Mouse (Mus musculus): ENCODE data around the gene Zfyve19. TPM values are rescaled to one million over a fixed set of nuclear protein-coding genes. Genes with fewer than 3 reads are reported as not detected.

The Zfyve19 gene
- polyA plus RNA-seq, 1 experiment from 2014 or later, result 30.4 TPM

- no peak overlapping the region for H3K4me3 ChIP-seq (ENCODE audit: low read depth, low read length)
- H3K27ac ChIP-seq (ENCODE audit: low read depth, low read length), result no peak overlapping the region
- no peak overlapping the region for H3K4me2 ChIP-seq
- no peaks in the 10 kb centered on the region for H3K27me3 ChIP-seq (ENCODE audit: control insufficient read depth, insufficient read depth, low read length)
- WGBS (ENCODE audit: insufficient replicate concordance), result 83% methylated on average over 7 of the region's 7 CpGs
- H3K36me3 ChIP-seq (ENCODE audit: control insufficient read depth, insufficient read depth, low read length), result peaks cover 3% of the 10 kb centered on the region; the same call in 1 of the 2 replicates
- no peaks in the 10 kb centered on the region for H3K4me1 ChIP-seq (ENCODE audit: control insufficient read depth, insufficient read depth, low read length)
- H3K9ac ChIP-seq (ENCODE audit: low read depth, low read length), result no peak overlapping the region
- H3K9me3 ChIP-seq (replicated peaks; ENCODE audit: control insufficient read depth, low read length), result no peaks in the 10 kb centered on the region
- no peak for ATAC-seq (replicated peaks; ENCODE audit: insufficient number of reproducible peaks, low FRiP score, low TSS enrichment)
Observed at GRCm38 (mm10) chr2:119182914-119183313, 25.5 kb upstream of the Zfyve19 start.

GRCm38 (mm10) chr2:119189029-119189710 is 19.2 kb upstream of the Zfyve19 start:
- peak; percentile 61; the same call in 1 of the 2 replicates for ATAC-seq (replicated peaks; ENCODE audit: insufficient number of reproducible peaks, low FRiP score, low TSS enrichment)
- WGBS (ENCODE audit: insufficient replicate concordance), result 6% methylated on average over 15 of the region's 15 CpGs

GRCm38 (mm10) chr2:119190969-119191368 is 17.4 kb upstream of the Zfyve19 start:
- H3K36me3 ChIP-seq (ENCODE audit: control insufficient read depth, insufficient read depth, low read length), result no peaks in the 10 kb centered on the region
- no peak overlapping the region for H3K4me3 ChIP-seq (ENCODE audit: low read depth, low read length)
- no peak overlapping the region for H3K4me2 ChIP-seq
- H3K9ac ChIP-seq (ENCODE audit: low read depth, low read length), result no peak overlapping the region
- WGBS (ENCODE audit: insufficient replicate concordance), result 79% methylated on average over 5 of the region's 5 CpGs
- H3K9me3 ChIP-seq (replicated peaks; ENCODE audit: control insufficient read depth, low read length), result no peaks in the 10 kb centered on the region
- H3K27me3 ChIP-seq (ENCODE audit: control insufficient read depth, insufficient read depth, low read length), result no peaks in the 10 kb centered on the region
- ATAC-seq (replicated peaks; ENCODE audit: insufficient number of reproducible peaks, low FRiP score, low TSS enrichment), result no peak
- no peaks in the 10 kb centered on the region for H3K4me1 ChIP-seq (ENCODE audit: control insufficient read depth, insufficient read depth, low read length)
- H3K27ac ChIP-seq (ENCODE audit: low read depth, low read length), result no peak overlapping the region

More at GRCm38 (mm10) chr2:119189029-119189710, 19.2 kb upstream of the Zfyve19 start:
- Histone ChIP-seq H3K9ac (ENCODE audit: low read depth, low read length) (no peak overlapping the region), H3K36me3 (ENCODE audit: control insufficient read depth, insufficient read depth, low read length) (0 out of 2 replicates have a peak, but pooled peaks cover 3% of the 10 kb centered on the region), H3K4me2 (peak overlapping the region; percentile 85), H3K27ac (ENCODE audit: low read depth, low read length) (no peak overlapping the region), H3K4me1 (ENCODE audit: control insufficient read depth, insufficient read depth, low read length) (no peaks in the 10 kb centered on the region), H3K4me3 (ENCODE audit: low read depth, low read length) (peak overlapping the region; percentile 25), H3K9me3 (replicated peaks; ENCODE audit: control insufficient read depth, low read length) (no peaks in the 10 kb centered on the region), H3K27me3 (ENCODE audit: control insufficient read depth, insufficient read depth, low read length) (no peaks in the 10 kb centered on the region)

- no peak overlapping the region for H3K27ac ChIP-seq (ENCODE audit: low read depth, low read length)
- 84% methylated on average over 5 of the region's 5 CpGs for whole genome bisulfite sequencing (ENCODE audit: insufficient replicate concordance)
- H3K4me3 ChIP-seq (ENCODE audit: low read depth, low read length), result no peak overlapping the region
- no peaks in the 10 kb centered on the region for H3K36me3 ChIP-seq (ENCODE audit: control insufficient read depth, insufficient read depth, low read length)
- no peaks in the 10 kb centered on the region for H3K9me3 ChIP-seq (replicated peaks; ENCODE audit: control insufficient read depth, low read length)
- no peaks in the 10 kb centered on the region for H3K27me3 ChIP-seq (ENCODE audit: control insufficient read depth, insufficient read depth, low read length)
- peaks cover 8% of the 10 kb centered on the region; the same call in 1 of the 2 replicates for H3K4me1 ChIP-seq (ENCODE audit: control insufficient read depth, insufficient read depth, low read length)
- H3K4me2 ChIP-seq, result no peak overlapping the region
- ATAC-seq (replicated peaks; ENCODE audit: insufficient number of reproducible peaks, low FRiP score, low TSS enrichment), result no peak
- no peak overlapping the region for H3K9ac ChIP-seq (ENCODE audit: low read depth, low read length)
Observed at GRCm38 (mm10) chr2:119194140-119194539, 14.3 kb upstream of the Zfyve19 start.

DNA sequence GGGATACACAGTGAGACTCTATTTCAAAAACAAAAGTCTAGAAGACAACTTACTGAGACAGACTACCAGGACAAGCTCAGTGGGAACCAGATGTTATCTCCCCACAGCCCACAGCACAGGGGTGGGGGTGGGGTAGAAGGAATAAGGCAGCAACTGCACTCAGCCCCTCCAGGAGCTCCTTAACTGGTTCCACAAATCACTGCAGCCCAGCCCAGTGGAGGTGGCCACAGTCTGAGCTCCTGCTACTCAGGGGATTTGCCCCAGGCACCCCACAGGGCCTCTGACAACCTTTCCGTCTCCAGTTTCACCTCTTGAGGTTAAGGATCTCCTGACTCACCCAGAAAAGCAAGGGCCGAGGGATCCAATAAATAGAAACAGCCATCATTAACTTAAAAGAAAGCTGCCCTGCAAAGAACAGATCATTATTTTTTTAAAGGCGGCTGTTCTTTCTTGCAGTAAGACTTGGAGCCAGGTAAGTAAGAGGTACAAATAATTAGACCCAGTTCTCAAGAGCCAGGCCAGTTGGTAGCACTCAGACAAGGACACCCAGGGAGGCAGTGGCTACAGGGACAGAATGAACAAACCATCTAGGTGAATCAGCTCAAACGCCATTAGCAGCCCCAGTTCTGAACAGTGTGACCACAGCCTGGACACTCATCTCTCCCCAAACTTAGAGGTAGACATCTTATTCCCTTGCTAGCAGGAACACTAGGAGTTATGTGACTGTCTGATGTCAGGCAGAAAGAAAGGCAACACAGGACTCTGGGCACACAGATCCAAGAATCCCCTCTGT is 11.9 kb upstream of the Zfyve19 start:
- no peak overlapping the region for H3K27ac ChIP-seq (ENCODE audit: low read depth, low read length)
- ATAC-seq (replicated peaks; ENCODE audit: insufficient number of reproducible peaks, low FRiP score, low TSS enrichment), result no peak
- no peak overlapping the region for H3K9ac ChIP-seq (ENCODE audit: low read depth, low read length)
- H3K4me1 ChIP-seq (ENCODE audit: control insufficient read depth, insufficient read depth, low read length), result peaks cover 8% of the 10 kb centered on the region; the same call in 1 of the 2 replicates
- H3K4me3 ChIP-seq (ENCODE audit: low read depth, low read length), result no peak overlapping the region
- WGBS (ENCODE audit: insufficient replicate concordance), result 23% methylated on average over 4 of the region's 4 CpGs
- no peaks in the 10 kb centered on the region for H3K27me3 ChIP-seq (ENCODE audit: control insufficient read depth, insufficient read depth, low read length)
- no peaks in the 10 kb centered on the region for H3K36me3 ChIP-seq (ENCODE audit: control insufficient read depth, insufficient read depth, low read length)
- H3K4me2 ChIP-seq, result no peak overlapping the region
- no peaks in the 10 kb centered on the region for H3K9me3 ChIP-seq (replicated peaks; ENCODE audit: control insufficient read depth, low read length)

DNA sequence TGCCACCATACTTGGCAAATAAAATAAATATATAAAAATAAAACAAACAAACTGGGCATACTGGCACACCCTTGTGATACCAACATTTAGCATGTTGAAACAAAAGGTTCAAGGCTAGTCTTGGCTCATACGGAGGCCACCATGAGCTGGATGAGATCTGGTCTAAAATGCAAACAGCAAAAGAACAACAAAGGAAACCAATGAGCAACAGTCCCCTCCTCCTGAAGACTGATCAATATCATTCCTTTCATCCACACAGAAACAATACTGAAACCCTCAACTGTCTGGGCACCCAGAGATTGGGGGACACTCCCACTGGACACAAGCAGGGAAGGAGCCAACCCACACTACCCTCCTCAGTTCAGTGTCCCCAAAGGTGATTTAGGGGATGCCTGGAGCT is 10.9 kb upstream of the Zfyve19 start:
- ATAC-seq (replicated peaks; ENCODE audit: insufficient number of reproducible peaks, low FRiP score, low TSS enrichment), result no peak
- no peaks in the 10 kb centered on the region for H3K9me3 ChIP-seq (replicated peaks; ENCODE audit: control insufficient read depth, low read length)
- H3K27ac ChIP-seq (ENCODE audit: low read depth, low read length), result no peak overlapping the region
- H3K27me3 ChIP-seq (ENCODE audit: control insufficient read depth, insufficient read depth, low read length), result no peaks in the 10 kb centered on the region
- H3K9ac ChIP-seq (ENCODE audit: low read depth, low read length), result no peak overlapping the region
- WGBS (ENCODE audit: insufficient replicate concordance), result 61% methylated on average over 1 of the region's 1 CpGs
- H3K4me3 ChIP-seq (ENCODE audit: low read depth, low read length), result no peak overlapping the region
- H3K4me1 ChIP-seq (ENCODE audit: control insufficient read depth, insufficient read depth, low read length), result peaks cover 8% of the 10 kb centered on the region; the same call in 1 of the 2 replicates
- H3K36me3 ChIP-seq (ENCODE audit: control insufficient read depth, insufficient read depth, low read length), result no peaks in the 10 kb centered on the region
- H3K4me2 ChIP-seq, result no peak overlapping the region

- no peaks in the 10 kb centered on the region for H3K36me3 ChIP-seq (ENCODE audit: control insufficient read depth, insufficient read depth, low read length)
- ATAC-seq (replicated peaks; ENCODE audit: insufficient number of reproducible peaks, low FRiP score, low TSS enrichment), result no peak
- H3K4me2 ChIP-seq, result no peak overlapping the region
- H3K27me3 ChIP-seq (ENCODE audit: control insufficient read depth, insufficient read depth, low read length), result no peaks in the 10 kb centered on the region
- no peak overlapping the region for H3K9ac ChIP-seq (ENCODE audit: low read depth, low read length)
- H3K27ac ChIP-seq (ENCODE audit: low read depth, low read length), result no peak overlapping the region
- 21% methylated on average over 1 of the region's 1 CpGs for WGBS (ENCODE audit: insufficient replicate concordance)
- H3K4me3 ChIP-seq (ENCODE audit: low read depth, low read length), result no peak overlapping the region
- H3K4me1 ChIP-seq (ENCODE audit: control insufficient read depth, insufficient read depth, low read length), result peaks cover 13% of the 10 kb centered on the region
- no peaks in the 10 kb centered on the region for H3K9me3 ChIP-seq (replicated peaks; ENCODE audit: control insufficient read depth, low read length)
Observed at GRCm38 (mm10) chr2:119198049-119198448, 10.4 kb upstream of the Zfyve19 start.

DNA sequence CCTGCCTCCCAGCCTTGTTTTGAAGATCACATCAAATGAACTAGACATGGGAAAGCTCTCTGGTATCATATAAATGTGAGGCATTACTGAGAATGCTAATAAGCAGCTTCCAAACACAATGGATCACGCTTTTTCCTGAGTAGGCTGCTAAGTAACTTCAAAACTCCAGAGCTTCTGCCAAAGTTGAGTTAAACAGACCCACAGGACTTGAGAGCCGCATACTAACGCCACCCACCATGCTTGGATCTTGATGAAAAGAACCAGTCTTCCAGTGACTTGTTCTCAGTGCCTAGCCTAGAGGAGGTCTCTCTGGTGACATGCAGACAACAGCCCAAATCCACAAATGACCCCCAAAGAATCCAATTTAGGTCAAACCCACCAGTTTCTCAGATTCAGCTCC is 9.5 kb upstream of the Zfyve19 start:
- H3K4me1 ChIP-seq (ENCODE audit: control insufficient read depth, insufficient read depth, low read length), result peaks cover 14% of the 10 kb centered on the region
- ATAC-seq (replicated peaks; ENCODE audit: insufficient number of reproducible peaks, low FRiP score, low TSS enrichment), result no peak
- no peaks in the 10 kb centered on the region for H3K36me3 ChIP-seq (ENCODE audit: control insufficient read depth, insufficient read depth, low read length)
- H3K9ac ChIP-seq (ENCODE audit: low read depth, low read length), result no peak overlapping the region
- H3K4me2 ChIP-seq, result no peak overlapping the region
- no peak overlapping the region for H3K27ac ChIP-seq (ENCODE audit: low read depth, low read length)
- no peaks in the 10 kb centered on the region for H3K27me3 ChIP-seq (ENCODE audit: control insufficient read depth, insufficient read depth, low read length)
- no peak overlapping the region for H3K4me3 ChIP-seq (ENCODE audit: low read depth, low read length)
- H3K9me3 ChIP-seq (replicated peaks; ENCODE audit: control insufficient read depth, low read length), result no peaks in the 10 kb centered on the region
- WGBS (ENCODE audit: insufficient replicate concordance), result 63% methylated on average over 3 of the region's 3 CpGs

Measured in heart, embryonic 11.5 days (tissue).